Mouse (Mus musculus) liver, embryonic 16.5 days (tissue): ENCODE data around the gene Ppp1r14a. TPM values are rescaled to one million over a fixed set of nuclear protein-coding genes. Genes with fewer than 3 reads are reported as not detected.

Experiments used
- ATAC-seq: fragments of 200-750 bp; cut with Nextera tagmentation; 2 replicates; pipeline ENCODE4 v1.8.0; 2017; ENCODE audit warnings: low read depth, mild to moderate bottlenecking, moderate number of reproducible peaks, moderate library complexity
- H3K27ac ChIP-seq: fragments of 300-500 bp; sonication (generic); 2 replicates; pipeline ENCODE4 v1.5.1; 2014; ENCODE audit warnings: mild to moderate bottlenecking, low read length
- H3K27me3 ChIP-seq: fragments of 300-500 bp; sonication (generic); 2 replicates; pipeline ENCODE4 v1.6.1; 2014; ENCODE audit warnings: low read depth, low read length, mixed read lengths; ENCODE audit not compliant: control insufficient read depth, insufficient read depth
- H3K36me3 ChIP-seq: fragments of 300-500 bp; sonication (generic); 2 replicates; pipeline ENCODE4 v1.6.1; 2014; ENCODE audit warnings: mild to moderate bottlenecking; ENCODE audit not compliant: control insufficient read depth, insufficient read depth
- H3K4me1 ChIP-seq: fragments of 300-500 bp; sonication (generic); 2 replicates; pipeline ENCODE4 v1.6.1; 2014; ENCODE audit warnings: low read depth, low read length, mixed read lengths; ENCODE audit not compliant: control insufficient read depth
- H3K4me2 ChIP-seq: fragments of 300-500 bp; sonication (generic); 2 replicates; pipeline ENCODE4 v1.6.1; 2014; ENCODE audit warnings: low read depth, low read length, mixed read lengths
- H3K4me3 ChIP-seq: fragments of 300-500 bp; sonication (generic); 2 replicates; pipeline ENCODE4 v1.5.1; 2014; ENCODE audit warnings: low read depth, mild to moderate bottlenecking, low read length
- H3K9ac ChIP-seq: fragments of 300-500 bp; sonication (generic); 2 replicates; pipeline ENCODE4 v1.6.1; 2014; ENCODE audit warnings: low read depth, low read length
- H3K9me3 ChIP-seq: fragments of 300-500 bp; sonication (generic); replicated peaks from 2 replicates; pipeline ENCODE4 v1.6.1; 2016; ENCODE audit warnings: low read length; ENCODE audit not compliant: control insufficient read depth
- WGBS: fragments of 180-500 bp; shearing (Covaris S2); extraction: QIAGEN DNeasy Blood & Tissue Kit; methylation state at CpG from one replicate; pipeline ENCODE4 v1.1.7; 2014; ENCODE audit not compliant: insufficient replicate concordance; 5-methylcytosine and 5-hydroxymethylcytosine counted together
- polyA plus RNA-seq: library from polyadenylated mRNA; unstranded; fragments of >200 nt; fragmentation: Nextera tagmentation; extraction: Ambion mirVana; gene quantifications from 2 replicates; pipeline ENCODE4 v1.2.1, GENCODE M21; 2015

The Ppp1r14a gene
- polyA plus RNA-seq, 1 experiment from 2014 or later, result 2.5 TPM

GRCm38 (mm10) chr7:29271687-29272465 lies 17.2 kb upstream of the Ppp1r14a start:
- 65% methylated on average over 8 of the region's 8 CpGs for whole genome bisulfite sequencing
- Histone ChIP-seq H3K4me1 (no peaks in the 10 kb centered on the region), H3K4me2 (no peak overlapping the region), H3K9me3 (no peaks in the 10 kb centered on the region), H3K4me3 (no peak overlapping the region), H3K9ac (no peak overlapping the region), H3K36me3 (no peaks in the 10 kb centered on the region), H3K27ac (no peak overlapping the region), H3K27me3 (no peaks in the 10 kb centered on the region)
- ATAC-seq, result no peak

DNA sequence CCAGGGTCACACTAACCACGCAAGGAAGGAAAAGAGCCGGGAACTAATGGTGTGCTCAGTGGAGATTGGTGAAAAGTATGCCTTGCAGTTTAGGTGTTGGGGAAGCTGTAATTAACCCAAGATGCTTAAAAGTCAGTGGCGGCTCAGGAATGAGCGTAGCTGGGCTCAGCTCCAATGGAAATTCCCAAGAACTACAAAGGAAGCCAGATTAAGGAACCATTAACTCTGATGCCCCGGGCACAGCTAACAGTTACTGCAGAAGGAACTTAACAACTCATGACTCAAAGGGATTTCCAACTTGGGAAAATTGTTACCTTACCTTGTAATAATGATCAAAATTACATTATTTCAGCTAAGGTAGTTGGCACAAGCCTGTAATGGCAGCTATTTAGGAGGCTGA lies 12.4 kb upstream of the Ppp1r14a start:
- H3K9me3 ChIP-seq, result no peaks in the 10 kb centered on the region
- WGBS, result 63% methylated on average over 5 of the region's 5 CpGs
- H3K27ac ChIP-seq, result no peak overlapping the region
- peaks cover 2% of the 10 kb centered on the region for H3K4me1 ChIP-seq
- H3K4me2 ChIP-seq, result no peak overlapping the region
- H3K9ac ChIP-seq, result no peak overlapping the region
- H3K27me3 ChIP-seq, result peaks cover 7% of the 10 kb centered on the region
- H3K4me3 ChIP-seq, result no peak overlapping the region
- no peak for ATAC-seq
- no peaks in the 10 kb centered on the region for H3K36me3 ChIP-seq

GRCm38 (mm10) chr7:29277510-29277909 lies 11.6 kb upstream of the Ppp1r14a start:
- WGBS, result 61% methylated on average over 4 of the region's 4 CpGs
- no peak overlapping the region for H3K4me2 ChIP-seq
- H3K4me1 ChIP-seq, result peaks cover 9% of the 10 kb centered on the region
- H3K4me3 ChIP-seq, result no peak overlapping the region
- no peak overlapping the region for H3K27ac ChIP-seq
- no peaks in the 10 kb centered on the region for H3K9me3 ChIP-seq
- ATAC-seq, result no peak
- no peaks in the 10 kb centered on the region for H3K36me3 ChIP-seq
- H3K9ac ChIP-seq, result no peak overlapping the region
- H3K27me3 ChIP-seq, result peaks cover 11% of the 10 kb centered on the region

- Histone ChIP-seq H3K27me3 (peaks cover 12% of the 10 kb centered on the region), H3K36me3 (no peaks in the 10 kb centered on the region), H3K9ac (no peak overlapping the region), H3K4me1 (peaks cover 9% of the 10 kb centered on the region), H3K27ac (no peak overlapping the region), H3K4me3 (no peak overlapping the region), H3K4me2 (no peak overlapping the region), H3K9me3 (no peaks in the 10 kb centered on the region)
- no peak for ATAC-seq
Measured at GRCm38 (mm10) chr7:29279261-29279660, 9.8 kb upstream of the Ppp1r14a start.

DNA sequence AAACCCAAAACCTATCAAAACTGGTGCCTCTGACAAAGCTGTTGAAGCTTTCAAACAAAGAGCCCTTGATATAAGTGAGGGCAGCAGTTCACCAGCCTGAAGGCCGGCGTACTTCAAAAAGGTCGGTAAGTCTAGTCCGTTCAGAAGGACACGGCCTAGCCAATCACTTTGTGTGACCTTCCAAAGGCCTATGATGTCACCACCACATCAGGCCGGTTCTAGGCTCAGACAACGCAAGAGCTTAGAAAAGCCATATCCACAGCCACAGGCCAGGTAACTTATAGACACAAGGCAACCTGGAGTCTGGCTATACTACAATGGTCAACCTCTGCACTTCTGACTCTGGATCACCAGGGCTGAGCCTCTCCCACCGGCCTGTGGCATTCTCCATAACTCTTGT lies 9.2 kb upstream of the Ppp1r14a start:
- peaks cover 9% of the 10 kb centered on the region for H3K4me1 ChIP-seq
- ATAC-seq, result no peak
- no peak overlapping the region for H3K4me3 ChIP-seq
- 73% methylated on average over 8 of the region's 8 CpGs for WGBS
- no peak overlapping the region for H3K9ac ChIP-seq
- no peaks in the 10 kb centered on the region for H3K9me3 ChIP-seq
- H3K4me2 ChIP-seq, result no peak overlapping the region
- H3K36me3 ChIP-seq, result no peaks in the 10 kb centered on the region
- H3K27ac ChIP-seq, result no peak overlapping the region
- H3K27me3 ChIP-seq, result peaks cover 12% of the 10 kb centered on the region

- Histone ChIP-seq H3K4me3 (peak overlapping the region; percentile 66), H3K36me3 (no peaks in the 10 kb centered on the region), H3K4me1 (peaks cover 9% of the 10 kb centered on the region), H3K27me3 (peaks cover 12% of the 10 kb centered on the region), H3K9ac (peak overlapping the region; percentile 69; the same call in 1 of the 2 replicates), H3K27ac (no peak overlapping the region), H3K9me3 (no peaks in the 10 kb centered on the region), H3K4me2 (peak overlapping the region; percentile 83)
- 10% methylated on average over 13 of the region's 13 CpGs for WGBS
- no peak for ATAC-seq
Measured at GRCm38 (mm10) chr7:29280801-29281200, 8.3 kb upstream of the Ppp1r14a start.

GRCm38 (mm10) chr7:29281201-29282073 lies 7.7 kb upstream of the Ppp1r14a start, which contains the start of gene Spint2:
Spint2 (minus strand) TSS chr7:29281912.
- peak within 1 kb of the TSS; percentile 38 for H3K27ac ChIP-seq
- peak within 1 kb of the TSS; percentile 83 for H3K4me2 ChIP-seq
- peak within 1 kb of the TSS; percentile 66 for H3K4me3 ChIP-seq
- WGBS, result under 1% methylated on average over 73 of the region's 80 CpGs
- H3K36me3 ChIP-seq, result no peaks in the 10 kb centered on the region
- H3K9me3 ChIP-seq, result no peaks in the 10 kb centered on the region
- peak; percentile 84 for ATAC-seq
- H3K27me3 ChIP-seq, result peaks cover 14% of the 10 kb centered on the region
- H3K4me1 ChIP-seq, result peaks cover 9% of the 10 kb centered on the region
- peak within 1 kb of the TSS; percentile 69 for H3K9ac ChIP-seq

DNA sequence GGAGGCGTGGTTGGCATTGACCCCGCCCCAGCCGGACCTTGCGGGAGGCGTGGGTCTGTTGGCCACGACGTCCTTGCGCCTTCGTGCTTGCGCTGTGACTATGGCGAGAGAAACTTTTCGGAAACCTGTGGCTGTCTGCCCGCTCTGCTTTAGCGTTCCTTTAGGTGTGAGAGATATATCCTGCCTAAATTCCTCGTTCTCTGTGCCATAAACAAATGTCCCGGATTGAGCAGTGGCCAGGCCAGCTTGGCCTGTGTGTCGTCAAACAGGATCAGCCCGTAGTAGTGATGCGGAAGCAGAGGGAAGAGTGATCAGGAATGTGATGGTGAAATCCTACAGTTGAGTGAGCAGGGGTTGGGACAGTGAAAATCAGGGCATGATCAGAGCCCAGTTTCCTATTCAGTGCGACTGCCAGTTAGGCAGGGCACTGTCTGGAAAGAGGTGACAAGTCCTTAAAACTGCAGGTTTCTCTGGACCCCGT lies 7.0 kb upstream of the Ppp1r14a start:
- ATAC-seq, result peak; percentile 30
- 12% methylated on average over 21 of the region's 21 CpGs for WGBS

More for the DNA sequence above, 7.0 kb upstream of the Ppp1r14a start:
- H3K36me3 ChIP-seq, result no peaks in the 10 kb centered on the region
- no peaks in the 10 kb centered on the region for H3K9me3 ChIP-seq
- H3K27ac ChIP-seq, result no peak overlapping the region
- H3K4me1 ChIP-seq, result peaks cover 9% of the 10 kb centered on the region
- peaks cover 14% of the 10 kb centered on the region for H3K27me3 ChIP-seq
- H3K4me3 ChIP-seq, result peak overlapping the region; percentile 66
- peak overlapping the region; percentile 83 for H3K4me2 ChIP-seq
- H3K9ac ChIP-seq, result peak overlapping the region; percentile 69; the same call in 1 of the 2 replicates
